Mouse (Mus musculus) left cerebral cortex, adult 2 months (tissue): ENCODE data around the gene Igdcc3. TPM values are rescaled to one million over a fixed set of nuclear protein-coding genes. Genes with fewer than 3 reads are reported as not detected.

Source experiments
- DNase-seq, 2 experiments: peaks; one replicate each; pipeline ENCODE4 v3.0.0; 2021 to 2022; ENCODE audit warnings: low spot score in 2 of 2, mixed read lengths in 1 of 2; ENCODE audit errors: extremely low spot score in 1 of 2
- H3K27ac ChIP-seq: fragments of 200-600 bp; 2 replicates; pipeline ENCODE4 v1.8.1; 2022
- H3K4me3 ChIP-seq: fragments of 200-600 bp; 2 replicates; pipeline ENCODE4 v1.8.1; 2022
- CTCF ChIP-seq: fragments of 200-600 bp; IDR thresholded peaks from 2 replicates; pipeline ENCODE4 v1.8.1; 2022; ENCODE audit warnings: antibody characterized with exemption, mild to moderate bottlenecking, moderate library complexity
- intact Hi-C: fragments of 180-260 bp; cut with DNase I; formaldehyde crosslinking; loops from one replicate; pipeline ENCODE4 v1.15.1; 2025
- total RNA-seq, 2 experiments: library from RNA; stranded (reverse); gene quantifications; 2 replicates each; pipeline ENCODE4 v1.2.3; 2021

Gene Igdcc3
- total RNA-seq, 2 experiments from 2014 or later: 2.0 to 2.5 TPM

DNA sequence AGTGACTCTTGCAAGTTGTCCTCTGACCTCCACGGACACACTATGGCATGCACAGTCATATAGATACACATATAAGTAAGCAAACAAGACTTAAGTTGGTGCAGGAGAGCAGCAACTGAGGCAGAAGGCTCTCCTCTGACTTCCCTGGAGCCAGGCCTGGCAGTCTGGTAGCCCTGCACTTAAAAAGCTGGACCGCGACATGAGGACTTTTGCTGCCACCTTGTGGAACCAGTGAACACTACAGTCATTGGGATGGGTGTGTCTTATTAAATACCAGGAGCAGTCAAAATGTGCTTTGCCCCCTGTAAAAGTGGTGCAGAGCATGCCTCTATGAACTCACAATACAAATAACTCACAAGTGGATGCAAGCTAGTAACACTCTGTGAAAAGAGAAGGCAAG lies 47.6 kb downstream of the Igdcc3 start:
- peak; percentile 94 for TF ChIP-seq CTCF
- DNase-seq: peak; percentile 82
- intact Hi-C loops: loop anchor here (1.0 kb wide), 1 partner anchor 54 kb away; no protein-coding TSS in a partner anchor
- H3K4me3 ChIP-seq: no peak overlapping the region
- H3K27ac ChIP-seq: no peak overlapping the region

- H3K4me3 ChIP-seq: no peak overlapping the region
- no peak for DNase-seq
- no peak overlapping the region for H3K27ac ChIP-seq
- no peak for TF ChIP-seq CTCF
- intact Hi-C loops: no loop called here
These were observed 49.3 kb downstream of the Igdcc3 start for GRCm38 (mm10) chr9:65190306-65190705.

- no peak overlapping the region for H3K4me3 ChIP-seq
- H3K27ac ChIP-seq: no peak overlapping the region
- no peak for TF ChIP-seq CTCF
- no peak for DNase-seq
- intact Hi-C loops: no loop called here
These were observed 50.4 kb downstream of the Igdcc3 start for GRCm38 (mm10) chr9:65191389-65191754.

DNA sequence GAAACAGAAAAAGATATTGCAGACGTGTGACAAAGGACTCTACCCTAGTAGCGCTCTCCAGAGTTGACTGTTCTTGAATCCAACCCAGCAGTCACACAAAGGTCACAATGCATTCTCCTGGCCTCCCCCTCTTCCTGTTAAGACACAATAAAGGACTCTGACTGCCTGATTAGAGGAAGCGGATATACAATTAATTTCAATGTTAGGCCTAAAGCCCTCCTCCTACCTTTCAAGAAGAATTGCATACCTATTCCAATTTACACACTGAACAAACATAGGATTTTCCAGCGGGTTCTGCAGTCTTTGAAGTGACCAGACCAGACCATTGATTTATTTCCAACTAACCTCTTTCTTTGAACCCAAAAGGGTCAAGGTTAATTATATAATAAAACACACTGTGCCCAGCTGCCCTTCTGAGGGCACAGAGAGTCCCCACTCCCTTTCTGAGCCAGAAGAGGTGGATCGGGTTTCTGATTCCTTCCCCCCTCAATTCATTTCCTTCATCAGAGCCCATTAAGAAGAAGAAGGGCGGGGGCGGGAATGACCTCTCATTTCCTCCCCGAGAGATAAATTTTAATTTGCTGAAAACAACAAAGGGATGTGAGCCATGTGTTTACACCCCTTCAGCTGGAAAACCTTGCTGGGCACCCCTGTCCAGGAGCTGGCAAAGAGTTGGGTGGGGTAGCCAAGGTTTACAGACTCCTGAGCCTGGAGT lies 50.9 kb downstream of the Igdcc3 start:
- no peak overlapping the region for H3K27ac ChIP-seq
- no peak overlapping the region for H3K4me3 ChIP-seq
- intact Hi-C loops: no loop called here
- no peak for TF ChIP-seq CTCF
- DNase-seq: no peak

- H3K27ac ChIP-seq: no peak overlapping the region
- no peak for TF ChIP-seq CTCF
- intact Hi-C loops: no loop called here
- no peak for DNase-seq
- no peak overlapping the region for H3K4me3 ChIP-seq
These were observed 52.2 kb downstream of the Igdcc3 start for GRCm38 (mm10) chr9:65193214-65193613.

DNA sequence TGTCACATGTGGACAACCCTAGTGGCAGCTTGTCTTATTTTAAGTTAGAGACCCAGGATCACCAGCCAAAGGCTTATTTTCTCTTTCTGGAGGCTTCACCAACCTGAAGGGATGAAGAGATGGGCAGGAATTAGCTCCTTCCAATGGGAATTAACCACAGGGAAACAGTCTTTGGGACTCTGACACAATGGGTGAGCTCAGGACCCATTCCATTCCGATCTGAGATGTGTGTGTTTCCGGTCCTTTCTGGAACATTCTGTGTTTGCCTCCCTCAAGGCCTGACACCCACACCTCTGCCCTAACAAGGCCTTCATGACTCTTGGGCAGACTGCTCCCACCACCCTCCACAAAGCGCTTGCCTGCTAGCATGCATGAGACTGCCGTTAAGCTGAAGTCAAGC lies 54.1 kb downstream of the Igdcc3 start, which contains the start of gene Parp16:
TSS of gene Parp16 (plus strand) at position 301 of the 400 bp plus-strand sequence.
- intact Hi-C loops: no loop called here
- TF ChIP-seq CTCF: no peak
- H3K4me3 ChIP-seq: no peak within 1 kb of the TSS
- no peak for DNase-seq
- H3K27ac ChIP-seq: peak within 1 kb of the TSS; percentile 95

GRCm38 (mm10) chr9:65195621-65195981 lies 54.6 kb downstream of the Igdcc3 start:
- TF ChIP-seq CTCF: no peak
- intact Hi-C loops: no loop called here
- Histone ChIP-seq H3K4me3 (no peak overlapping the region), H3K27ac (peak overlapping the region; percentile 95)
- DNase-seq: no peak

GRCm38 (mm10) chr9:65195982-65196737 lies 55.2 kb downstream of the Igdcc3 start:
- Histone ChIP-seq H3K27ac (peak overlapping the region; percentile 95), H3K4me3 (peak overlapping the region; percentile 27; the same call in 1 of the 2 replicates)
- no peak for TF ChIP-seq CTCF
- intact Hi-C loops: loop anchor here (1.0 kb wide), 2 partner anchors 25 to 87 kb away; no protein-coding TSS in a partner anchor
- no peak for DNase-seq

DNA sequence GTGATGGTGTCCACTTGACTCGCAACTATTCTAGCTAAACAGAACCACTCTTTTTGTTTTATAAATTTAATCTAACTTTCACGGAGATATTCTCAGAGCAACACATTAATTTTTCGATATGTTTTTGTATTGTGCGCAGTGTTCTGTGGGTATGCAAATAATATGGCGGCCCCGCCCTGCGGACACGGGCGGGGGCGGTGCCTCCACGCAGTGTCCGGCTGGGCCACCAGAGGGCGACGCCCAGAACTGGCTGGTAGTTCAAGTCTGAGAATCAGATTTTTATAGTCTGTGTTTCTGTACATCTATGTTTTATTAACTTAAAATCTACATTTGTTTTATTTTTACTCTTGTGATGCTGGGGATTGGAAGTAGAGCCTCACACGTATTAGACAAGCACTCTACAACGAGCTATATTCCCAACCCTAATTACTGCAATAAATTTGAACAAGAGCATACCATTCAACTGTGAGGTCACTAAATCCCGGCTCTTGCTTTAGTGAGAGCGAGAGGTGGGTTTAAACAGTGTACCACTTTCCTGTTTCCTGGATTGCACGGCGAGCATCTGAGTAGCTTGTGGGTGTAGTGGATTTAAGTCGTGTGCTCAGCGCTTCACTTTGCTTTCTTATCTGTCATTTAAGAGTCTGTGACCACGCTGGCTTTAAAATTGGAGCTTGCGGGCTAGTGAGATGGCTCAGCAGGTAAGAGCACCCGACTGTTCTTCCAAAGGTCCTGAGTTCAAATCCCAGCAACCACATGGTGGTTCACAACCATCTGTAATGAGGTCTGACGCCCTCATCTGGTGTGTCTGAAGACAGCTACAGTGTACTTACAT lies 56.0 kb downstream of the Igdcc3 start:
- intact Hi-C loops: loop anchor here (1.0 kb wide), 2 partner anchors 24 to 86 kb away; no protein-coding TSS in a partner anchor
- peak; percentile 90 to 93 for DNase-seq
- peak overlapping the region; percentile 27; the same call in 1 of the 2 replicates for H3K4me3 ChIP-seq
- TF ChIP-seq CTCF: peak; percentile 99
- peak overlapping the region; percentile 95 for H3K27ac ChIP-seq

GRCm38 (mm10) chr9:65197826-65198225 lies 56.8 kb downstream of the Igdcc3 start:
- intact Hi-C loops: no loop called here
- no peak for TF ChIP-seq CTCF
- H3K27ac ChIP-seq: no peak overlapping the region
- no peak overlapping the region for H3K4me3 ChIP-seq
- DNase-seq: no peak

- Histone ChIP-seq H3K4me3 (no peak overlapping the region), H3K27ac (no peak overlapping the region; the same call in 1 of the 2 replicates)
- no peak for DNase-seq
- no peak for TF ChIP-seq CTCF
- intact Hi-C loops: no loop called here
These were observed 58.7 kb downstream of the Igdcc3 start for GRCm38 (mm10) chr9:65199723-65200122.
